Mouse (Mus musculus): Measurements from ENCODE around the gene Zp3. TPM values are rescaled to one million over a fixed set of nuclear protein-coding genes. Genes with fewer than 3 reads are reported as not detected.

Zp3 gene
- polyA plus RNA-seq, 1 experiment from 2014 or later = not detected

DNA sequence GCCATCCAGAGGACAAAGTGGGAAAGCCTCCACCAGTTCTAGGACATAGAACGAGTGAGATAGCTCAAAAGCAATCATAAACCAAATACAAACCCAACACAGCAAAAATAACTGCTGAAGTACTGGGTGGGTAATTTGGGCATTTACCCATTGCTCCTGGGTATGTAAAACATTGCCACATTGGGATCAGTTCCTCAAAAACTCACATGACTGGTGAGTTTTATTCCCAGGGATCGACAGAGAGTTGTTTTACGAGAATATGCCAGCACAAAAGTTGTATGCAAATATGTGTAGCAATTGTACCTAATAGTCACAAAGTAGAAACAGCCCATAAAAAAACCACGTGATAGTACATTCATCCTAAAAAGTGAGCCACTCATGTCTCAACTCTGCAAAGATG is 55.0 kb downstream of the Zp3 start:
- Histone ChIP-seq H3K9ac (ENCODE audit: low read depth, low read length) (no peak overlapping the region), H3K9me3 (ENCODE audit: control insufficient read depth, low read length) (no peaks in the 10 kb centered on the region), H3K27me3 (replicated peaks; ENCODE audit: control insufficient read depth, insufficient read depth, low read length) (no peaks in the 10 kb centered on the region), H3K4me2 (ENCODE audit: low read length) (no peak overlapping the region), H3K4me1 (ENCODE audit: control insufficient read depth, insufficient read depth, low read depth, low read length) (no peaks in the 10 kb centered on the region), H3K4me3 (ENCODE audit: low read length) (no peak overlapping the region), H3K36me3 (ENCODE audit: control insufficient read depth, insufficient read depth, low read length) (peaks cover 11% of the 10 kb centered on the region), H3K27ac (ENCODE audit: low read depth, low read length) (no peak overlapping the region)
- no peak for ATAC-seq
- WGBS = 86% methylated on average over 4 of the region's 4 CpGs

DNA sequence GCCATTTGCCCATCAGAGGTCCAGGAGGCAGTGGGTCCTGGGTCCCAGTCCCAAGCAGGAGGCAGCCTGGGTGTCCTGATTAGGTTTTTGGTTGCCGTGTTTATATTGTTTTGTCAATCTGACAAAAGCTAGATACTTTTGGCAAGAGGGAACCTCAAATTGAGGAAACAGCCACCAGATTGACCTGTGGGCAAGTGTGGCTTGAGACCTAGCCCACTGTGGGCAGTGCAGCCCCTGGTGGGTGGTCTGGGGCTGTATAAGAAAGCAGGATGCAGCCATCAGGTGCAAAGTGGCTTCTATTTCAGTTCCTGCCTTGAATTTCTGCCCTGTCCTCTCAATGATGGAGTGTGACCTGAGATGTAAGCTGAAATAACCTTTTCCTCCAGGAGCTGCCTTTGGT is 55.4 kb downstream of the Zp3 start:
- Histone ChIP-seq H3K4me1 (ENCODE audit: control insufficient read depth, insufficient read depth, low read depth, low read length) (no peaks in the 10 kb centered on the region), H3K4me3 (ENCODE audit: low read length) (no peak overlapping the region), H3K27me3 (replicated peaks; ENCODE audit: control insufficient read depth, insufficient read depth, low read length) (no peaks in the 10 kb centered on the region), H3K4me2 (ENCODE audit: low read length) (no peak overlapping the region), H3K27ac (ENCODE audit: low read depth, low read length) (no peak overlapping the region), H3K36me3 (ENCODE audit: control insufficient read depth, insufficient read depth, low read length) (peaks cover 9% of the 10 kb centered on the region), H3K9ac (ENCODE audit: low read depth, low read length) (no peak overlapping the region), H3K9me3 (ENCODE audit: control insufficient read depth, low read length) (no peaks in the 10 kb centered on the region)
- 82% methylated on average over 1 of the region's 1 CpGs for WGBS
- ATAC-seq = no peak

GRCm38 (mm10) chr5:136036667-136037066 is 56.8 kb downstream of the Zp3 start:
- WGBS = 60% methylated on average over 1 of the region's 1 CpGs
- Histone ChIP-seq H3K9ac (ENCODE audit: low read depth, low read length) (no peak overlapping the region), H3K9me3 (ENCODE audit: control insufficient read depth, low read length) (no peaks in the 10 kb centered on the region), H3K27me3 (replicated peaks; ENCODE audit: control insufficient read depth, insufficient read depth, low read length) (no peaks in the 10 kb centered on the region), H3K27ac (ENCODE audit: low read depth, low read length) (no peak overlapping the region), H3K4me3 (ENCODE audit: low read length) (no peak overlapping the region), H3K36me3 (ENCODE audit: control insufficient read depth, insufficient read depth, low read length) (peaks cover 6% of the 10 kb centered on the region), H3K4me1 (ENCODE audit: control insufficient read depth, insufficient read depth, low read depth, low read length) (no peaks in the 10 kb centered on the region), H3K4me2 (ENCODE audit: low read length) (no peak overlapping the region)
- ATAC-seq = no peak

Other genes with a start within 250 kb of the Zp3 start
- gene Tmem120a, start 235.7 kb upstream of the Zp3 start, polyA plus RNA-seq (2015; fragmentation: Nextera tagmentation; extraction: Ambion mirVana) = 90.3 and 93.5 TPM in 2 replicates
- gene Styxl1, start 201.7 kb upstream of the Zp3 start, polyA plus RNA-seq (2015; fragmentation: Nextera tagmentation; extraction: Ambion mirVana) = 0.48 and 0.51 TPM in 2 replicates
- gene Mdh2, start 201.6 kb upstream of the Zp3 start, polyA plus RNA-seq (2015; fragmentation: Nextera tagmentation; extraction: Ambion mirVana) = 670 and 701 TPM in 2 replicates
- 59.7 and 65.9 TPM in 2 replicates for gene Srrm3, start 173.2 kb upstream of the Zp3 start, polyA plus RNA-seq (2015; fragmentation: Nextera tagmentation; extraction: Ambion mirVana)
- 15.6 and 29.6 TPM in 2 replicates for gene Hspb1, start 92.2 kb upstream of the Zp3 start, polyA plus RNA-seq (2015; fragmentation: Nextera tagmentation; extraction: Ambion mirVana)
- 996 and 1,023 TPM in 2 replicates for gene Ywhag, start 45.5 kb upstream of the Zp3 start, polyA plus RNA-seq (2015; fragmentation: Nextera tagmentation; extraction: Ambion mirVana)
- gene Ssc4d, start 5.6 kb upstream of the Zp3 start, polyA plus RNA-seq (2015; fragmentation: Nextera tagmentation; extraction: Ambion mirVana) = 2.9 and 3.4 TPM in 2 replicates
- 22.9 and 28.6 TPM in 2 replicates for gene Dtx2, start 14.7 kb downstream of the Zp3 start, polyA plus RNA-seq (2015; fragmentation: Nextera tagmentation; extraction: Ambion mirVana)
- 0.04 TPM in 1 of 2 replicates, not detected in the other for gene Upk3b, start 58.4 kb downstream of the Zp3 start, polyA plus RNA-seq (2015; fragmentation: Nextera tagmentation; extraction: Ambion mirVana)
- gene Upk3bl, start 74.4 kb downstream of the Zp3 start, polyA plus RNA-seq (2015; fragmentation: Nextera tagmentation; extraction: Ambion mirVana) = 0.25 TPM in 1 of 2 replicates, not detected in the other
- gene Rasa4, start 103.8 kb downstream of the Zp3 start, polyA plus RNA-seq (2015; fragmentation: Nextera tagmentation; extraction: Ambion mirVana) = 22.2 and 25.0 TPM in 2 replicates
- gene Polr2j, start 136.5 kb downstream of the Zp3 start, polyA plus RNA-seq (2015; fragmentation: Nextera tagmentation; extraction: Ambion mirVana) = 198 and 210 TPM in 2 replicates
- gene Lrwd1, start 156.0 kb downstream of the Zp3 start, polyA plus RNA-seq (2015; fragmentation: Nextera tagmentation; extraction: Ambion mirVana) = 25.2 and 26.3 TPM in 2 replicates
- 20.4 and 22.7 TPM in 2 replicates for gene Alkbh4, start 156.0 kb downstream of the Zp3 start, polyA plus RNA-seq (2015; fragmentation: Nextera tagmentation; extraction: Ambion mirVana)
- gene Orai2, start 190.6 kb downstream of the Zp3 start, polyA plus RNA-seq (2015; fragmentation: Nextera tagmentation; extraction: Ambion mirVana) = 50.1 and 51.0 TPM in 2 replicates
- 63.1 and 67.2 TPM in 2 replicates for gene Prkrip1, start 218.9 kb downstream of the Zp3 start, polyA plus RNA-seq (2015; fragmentation: Nextera tagmentation; extraction: Ambion mirVana)